Mouse (Mus musculus) MEL (cell line): ENCODE results near the gene Rad51b.

Source experiments
- CTCF ChIP-seq, 3 experiments: IDR thresholded peaks in 2 of 3; conservative IDR thresholded peaks in 1 of 3; 2 replicates each; pipeline ENCODE4 v1.5.1; 2011 to 2012; ENCODE audit warnings: low read length in 3 of 3, low read depth in 2 of 3, mild to moderate bottlenecking in 2 of 3, improper control_type of control experiment in 1 of 3, inconsistent platforms in 1 of 3, mixed read lengths in 1 of 3, moderate library complexity in 1 of 3; ENCODE audit not compliant: control insufficient read depth in 1 of 3, insufficient read depth in 1 of 3, poor library complexity in 1 of 3, severe bottlenecking in 1 of 3
- GABPA ChIP-seq: IDR thresholded peaks from 2 replicates; pipeline ENCODE4 v1.6.1; 2012; ENCODE audit warnings: low read depth, mild to moderate bottlenecking, inconsistent platforms, low read length, improper control_type of control experiment, moderate library complexity
- GATA1 ChIP-seq: IDR thresholded peaks from 2 replicates; pipeline ENCODE4 v1.6.1; 2011; ENCODE audit warnings: low read depth, low read length, improper control_type of control experiment
- ZMIZ1 ChIP-seq: IDR thresholded peaks from 2 replicates; pipeline ENCODE4 v1.6.1; 2012; ENCODE audit warnings: low read depth, mild to moderate bottlenecking, inconsistent platforms, low read length, improper control_type of control experiment, moderate library complexity

- TF ChIP-seq CTCF (IDR thresholded peaks at IDR 0.05 in 2 of 3, conservative IDR thresholded peaks at IDR 0.05 in 1 of 3; ENCODE audit: control insufficient read depth in 1 of 3, insufficient read depth in 1 of 3, low read depth in 2 of 3, low read length in 3 of 3, poor library complexity in 1 of 3, severe bottlenecking in 1 of 3) (no peak), GATA1 (no peak), GABPA (no peak), ZMIZ1 (no peak)
These were observed 377.9 kb downstream of the Rad51b start for GRCm38 (mm10) chr12:79674846-79675439.
